Mouse (Mus musculus) lung, postnatal 4 days (tissue): ENCODE measurements around the gene Ccdc191.

Experiments
- DNase-seq, 2 experiments: peaks; one replicate each; pipeline ENCODE4 v3.0.0; 2021

Ccdc191 gene

GRCm38 (mm10) chr16:43932319-43932718 lies 42.7 kb downstream of the Ccdc191 start:
- no peak for DNase-seq

GRCm38 (mm10) chr16:43933041-43933440 lies 43.4 kb downstream of the Ccdc191 start:
- DNase-seq = no peak

GRCm38 (mm10) chr16:43934856-43935255 lies 45.3 kb downstream of the Ccdc191 start:
- DNase-seq = no peak

- DNase-seq = no peak
Observed at GRCm38 (mm10) chr16:43935367-43935766, 45.8 kb downstream of the Ccdc191 start.

GRCm38 (mm10) chr16:43935892-43936291 lies 46.3 kb downstream of the Ccdc191 start:
- DNase-seq = no peak

GRCm38 (mm10) chr16:43940846-43941245 lies 51.2 kb downstream of the Ccdc191 start:
- no peak for DNase-seq

GRCm38 (mm10) chr16:43945351-43945750 lies 55.8 kb downstream of the Ccdc191 start:
- no peak for DNase-seq

- DNase-seq = no peak
Observed at GRCm38 (mm10) chr16:43945869-43946268, 56.3 kb downstream of the Ccdc191 start.

GRCm38 (mm10) chr16:43951591-43951990 lies 62.0 kb downstream of the Ccdc191 start:
- peak; percentile 51 for DNase-seq

GRCm38 (mm10) chr16:43954913-43955312 lies 65.3 kb downstream of the Ccdc191 start:
- no peak for DNase-seq

- no peak for DNase-seq
Observed at GRCm38 (mm10) chr16:43958038-43958437, 68.4 kb downstream of the Ccdc191 start.

- no peak for DNase-seq
Observed at GRCm38 (mm10) chr16:43963291-43963690, 73.7 kb downstream of the Ccdc191 start.

- DNase-seq = no peak
Observed at GRCm38 (mm10) chr16:43963780-43964179, 74.2 kb downstream of the Ccdc191 start.

- no peak for DNase-seq
Observed at GRCm38 (mm10) chr16:43965781-43966389, 76.3 kb downstream of the Ccdc191 start.

GRCm38 (mm10) chr16:43970426-43970825 lies 80.8 kb downstream of the Ccdc191 start:
- DNase-seq = no peak

GRCm38 (mm10) chr16:43971189-43971588 lies 81.6 kb downstream of the Ccdc191 start:
- no peak for DNase-seq

- no peak for DNase-seq
Observed at GRCm38 (mm10) chr16:43971741-43972140, 82.1 kb downstream of the Ccdc191 start.

GRCm38 (mm10) chr16:43972391-43972790 lies 82.8 kb downstream of the Ccdc191 start:
- no peak for DNase-seq

GRCm38 (mm10) chr16:43973147-43973546 lies 83.5 kb downstream of the Ccdc191 start:
- DNase-seq = no peak

- no peak for DNase-seq
Observed at GRCm38 (mm10) chr16:43973606-43974220, 84.1 kb downstream of the Ccdc191 start.

GRCm38 (mm10) chr16:43979010-43979327 lies 89.4 kb downstream of the Ccdc191 start:
- no peak for DNase-seq

- peak; percentile 41 to 58 for DNase-seq
Observed at GRCm38 (mm10) chr16:43979328-43980109, 89.9 kb downstream of the Ccdc191 start, which contains the start of gene Zdhhc23. Zdhhc23 (minus strand) TSS chr16:43979791.

- DNase-seq = no peak
Observed at GRCm38 (mm10) chr16:43980110-43980609, 90.6 kb downstream of the Ccdc191 start.

GRCm38 (mm10) chr16:43986299-43986698 lies 96.7 kb downstream of the Ccdc191 start:
- DNase-seq = no peak
